Mouse (Mus musculus) G1E-ER4 (cell line): Measurements from ENCODE around the gene Gm6880. TPM values are rescaled to one million over a fixed set of nuclear protein-coding genes. Genes with fewer than 3 reads are reported as not detected.
"Not testable (repeated sequence)": the region's sequence is repeated elsewhere in the genome, so short reads cannot be mapped to it uniquely, and the experiment has no call there.

Source experiments
- GATA1 ChIP-seq: IDR thresholded peaks from one replicate; pipeline ENCODE4 v1.8.0; 2012; ENCODE audit warnings: low read length, inconsistent platforms
- polyA plus RNA-seq: library from polyadenylated mRNA; stranded (reverse); fragments of >175 nt; gene quantifications from 2 replicates; pipeline ENCODE4 v1.2.3, GENCODE M21; 2012

Gm6880 gene
- polyA plus RNA-seq, result not detected in 2 replicates

DNA sequence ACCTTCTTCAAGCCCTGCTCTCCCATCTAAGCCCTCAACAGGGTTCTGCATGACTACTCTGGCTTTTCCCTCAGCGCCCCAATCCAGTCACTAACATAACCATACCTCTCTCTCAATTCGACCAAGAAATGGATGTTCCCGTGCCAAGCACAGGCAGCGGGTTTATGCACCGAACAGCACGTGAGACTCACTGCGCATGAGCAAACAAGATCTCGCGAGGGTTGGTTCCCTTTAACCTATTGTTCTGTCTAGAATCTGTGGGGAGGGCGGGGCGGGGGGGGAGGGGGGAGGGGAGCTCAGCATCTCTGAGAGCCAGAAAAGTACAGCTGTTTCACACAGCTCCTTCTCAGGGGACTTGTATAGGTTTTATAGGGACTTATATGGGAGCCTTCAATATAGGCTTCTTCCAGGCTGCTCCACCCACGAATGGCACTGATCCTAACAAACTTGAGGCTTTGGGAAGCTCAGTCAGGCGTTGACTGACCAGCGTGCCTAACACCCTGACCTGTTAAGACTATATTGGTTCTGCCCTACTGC, at the start of gene Gm6880:
Gene Gm6880 (minus strand): TSS at position 51 of the 537 bp plus-strand sequence.
- TF ChIP-seq GATA1, result not testable (repeated sequence)

- TF ChIP-seq GATA1, result no peak
These were observed 15.9 kb upstream of the Gm6880 start for GRCm38 (mm10) chrX:74497131-74497530.

- TF ChIP-seq GATA1, result no peak
These were observed 28.4 kb downstream of the Gm6880 start for GRCm38 (mm10) chrX:74452773-74453172.

DNA sequence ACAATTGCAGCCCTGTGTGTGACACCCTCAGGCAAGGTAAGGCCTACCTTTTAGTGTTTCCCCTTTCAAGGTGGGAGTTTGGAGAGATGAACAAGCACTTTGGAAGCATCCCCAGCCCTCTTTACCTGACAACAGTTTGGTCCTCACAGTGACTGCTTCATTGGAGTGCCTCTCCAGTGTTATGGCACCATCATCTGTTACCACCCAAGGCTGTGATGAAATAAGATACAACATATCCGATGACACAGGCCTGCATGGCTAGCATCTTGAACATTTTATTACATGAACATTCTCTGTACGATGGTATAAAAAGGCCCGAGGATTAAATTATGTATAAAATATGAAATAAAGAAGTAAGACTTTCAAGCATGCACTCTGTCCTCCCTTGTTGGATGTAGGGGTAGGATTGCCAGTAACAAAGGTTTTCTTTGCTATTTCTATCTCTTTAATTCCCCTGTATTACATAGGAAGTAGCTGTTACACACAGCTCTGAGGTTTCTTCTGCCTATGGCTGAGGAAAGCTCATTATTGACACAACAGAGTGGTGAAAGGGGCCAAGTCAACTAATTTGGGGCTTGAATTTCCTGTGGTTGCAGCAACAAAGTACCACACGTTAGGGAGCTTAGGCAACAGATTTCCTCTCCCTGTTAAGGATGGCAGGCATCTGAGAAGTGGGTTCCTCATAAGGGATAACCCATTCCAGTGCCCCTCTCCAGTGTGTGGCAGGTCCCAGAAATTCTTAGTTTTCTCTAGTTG, 29.9 kb downstream of the Gm6880 start:
- TF ChIP-seq GATA1, result no peak

Other genes with a start within 250 kb of the Gm6880 start
- 66.0 and 78.5 TPM in 2 replicates for gene Flna, start 231.6 kb downstream of the Gm6880 start, polyA plus RNA-seq
- 29.1 and 54.9 TPM in 2 replicates for gene Emd, start 226.7 kb downstream of the Gm6880 start, polyA plus RNA-seq
- gene Rpl10, start 210.6 kb downstream of the Gm6880 start, polyA plus RNA-seq, result 726 and 861 TPM in 2 replicates
- gene Taz, start 199.5 kb downstream of the Gm6880 start, polyA plus RNA-seq, result 34.0 and 45.5 TPM in 2 replicates
- gene Dnase1l1, start 199.1 kb downstream of the Gm6880 start, polyA plus RNA-seq, result 0.35 TPM in 2 replicates
- 10.2 and 14.1 TPM in 2 replicates for gene Atp6ap1, start 184.3 kb downstream of the Gm6880 start, polyA plus RNA-seq
- 28.9 and 30.8 TPM in 2 replicates for gene Gdi1, start 176.4 kb downstream of the Gm6880 start, polyA plus RNA-seq
- gene Fam50a, start 168.4 kb downstream of the Gm6880 start, polyA plus RNA-seq, result 33.8 and 42.2 TPM in 2 replicates
- 16.8 and 17.4 TPM in 2 replicates for gene Plxna3, start 152.3 kb downstream of the Gm6880 start, polyA plus RNA-seq
- gene Lage3, start 127.8 kb downstream of the Gm6880 start, polyA plus RNA-seq, result 5.7 and 8.9 TPM in 2 replicates
- gene Ubl4a, start 108.2 kb downstream of the Gm6880 start, polyA plus RNA-seq, result 28.9 and 40.3 TPM in 2 replicates
- gene Slc10a3, start 108.0 kb downstream of the Gm6880 start, polyA plus RNA-seq, result 1.3 and 1.4 TPM in 2 replicates
- gene Fam3a, start 88.1 kb downstream of the Gm6880 start, polyA plus RNA-seq, result 5.6 and 7.3 TPM in 2 replicates
- 18.3 and 27.2 TPM in 2 replicates for gene Ikbkg, start 88.1 kb downstream of the Gm6880 start, polyA plus RNA-seq
- gene G6pdx, start 52.2 kb downstream of the Gm6880 start, polyA plus RNA-seq, result 7.2 and 18.4 TPM in 2 replicates
- gene Olfr1326-ps1, start 93.5 kb upstream of the Gm6880 start, polyA plus RNA-seq, result not detected in 2 replicates
- not detected in 2 replicates for gene Olfr1325, start 111.3 kb upstream of the Gm6880 start, polyA plus RNA-seq
- gene Gm5640, start 164.2 kb upstream of the Gm6880 start, polyA plus RNA-seq, result not detected in 2 replicates